Mouse (Mus musculus) heart, postnatal 0 days (tissue): ENCODE results near the gene Tmem252. TPM values are rescaled to one million over a fixed set of nuclear protein-coding genes. Genes with fewer than 3 reads are reported as not detected.
A peak's percentile ranks its signal among the peaks of the same experiment; 100 is the strongest.

Source experiments
- ATAC-seq: fragments of 200-750 bp; cut with Nextera tagmentation; 2 replicates; pipeline ENCODE4 v1.8.0; 2017; ENCODE audit warnings: low read depth, moderate number of reproducible peaks, moderate library complexity; ENCODE audit not compliant: insufficient read depth
- DNase-seq: peaks from one replicate; pipeline ENCODE4 v3.0.0-alpha.2; 2016; ENCODE audit warnings: low spot score
- H3K27ac ChIP-seq: fragments of 300-500 bp; sonication (generic); 2 replicates; pipeline ENCODE4 v1.5.1; 2014; ENCODE audit warnings: low read depth, mild to moderate bottlenecking
- H3K27me3 ChIP-seq: fragments of 300-500 bp; sonication (generic); 2 replicates; pipeline ENCODE4 v1.6.1; 2014; ENCODE audit warnings: low read length, mixed read lengths; ENCODE audit not compliant: control insufficient read depth, insufficient read depth
- H3K36me3 ChIP-seq: fragments of 300-500 bp; sonication (generic); replicated peaks from 2 replicates; pipeline ENCODE4 v1.6.1; 2014; ENCODE audit warnings: low read length, mixed read lengths; ENCODE audit not compliant: control insufficient read depth, insufficient read depth
- H3K4me1 ChIP-seq: fragments of 300-500 bp; sonication (generic); 2 replicates; pipeline ENCODE4 v1.6.1; 2014; ENCODE audit warnings: antibody characterized with exemption; ENCODE audit not compliant: control insufficient read depth, insufficient read depth
- H3K4me2 ChIP-seq: fragments of 300-500 bp; sonication (generic); 2 replicates; pipeline ENCODE4 v1.6.1; 2014; ENCODE audit warnings: low read depth, mild to moderate bottlenecking, low read length, moderate library complexity
- H3K4me3 ChIP-seq: fragments of 300-500 bp; sonication (generic); 2 replicates; pipeline ENCODE4 v1.5.1; 2014; ENCODE audit warnings: low read depth, low read length
- H3K9ac ChIP-seq: fragments of 300-500 bp; sonication (generic); replicated peaks from 2 replicates; pipeline ENCODE4 v1.6.1; 2014; ENCODE audit warnings: low read depth, low read length, mixed read lengths
- H3K9me3 ChIP-seq: fragments of 300-500 bp; sonication (generic); replicated peaks from 2 replicates; pipeline ENCODE4 v1.6.1; 2016; ENCODE audit warnings: low read length; ENCODE audit not compliant: control insufficient read depth
- CTCF ChIP-seq: IDR thresholded peaks from 2 replicates; pipeline ENCODE4 v1.5.1; 2016; ENCODE audit warnings: antibody characterized with exemption, control low read depth, low read depth
- EP300 ChIP-seq: IDR thresholded peaks from 2 replicates; pipeline ENCODE4 v1.6.1; 2016; ENCODE audit warnings: antibody characterized with exemption, low read depth
- WGBS: fragments of 180-500 bp; shearing (Covaris S2); extraction: QIAGEN DNeasy Blood & Tissue Kit; methylation state at CpG from one replicate; pipeline ENCODE4 v1.1.7; 2014; 5-methylcytosine and 5-hydroxymethylcytosine counted together
- polyA plus RNA-seq: library from polyadenylated mRNA; unstranded; fragments of >200 nt; fragmentation: Nextera tagmentation; extraction: Ambion mirVana; gene quantifications from 2 replicates; pipeline ENCODE4 v1.2.1, GENCODE M21; 2015
- total RNA-seq: library from RNA; depleted of rRNA; stranded (reverse); fragments of >200 nt; gene quantifications from 2 replicates; pipeline ENCODE4 v1.2.3, GENCODE M21; 2014; ENCODE audit warnings: low replicate concordance

Gene Tmem252
- total and polyA plus RNA-seq, 2 experiments from 2014 or later = 0.08 to 3.2 TPM

GRCm38 (mm10) chr19:24692691-24693090 is 18.9 kb downstream of the Tmem252 start:
- ATAC-seq (no peak), DNase-seq (no peak)
- TF ChIP-seq CTCF = no peak
- no peak for TF ChIP-seq EP300
- peaks cover 8% of the 10 kb centered on the region for H3K4me1 ChIP-seq
- WGBS = 55% methylated on average over 2 of the region's 2 CpGs
- no peak overlapping the region for H3K4me2 ChIP-seq
- H3K9ac ChIP-seq = no peak overlapping the region
- H3K27ac ChIP-seq = no peak overlapping the region
- no peaks in the 10 kb centered on the region for H3K36me3 ChIP-seq
- H3K27me3 ChIP-seq = no peaks in the 10 kb centered on the region
- H3K9me3 ChIP-seq = no peaks in the 10 kb centered on the region
- H3K4me3 ChIP-seq = no peak overlapping the region

- 43% methylated on average over 1 of the region's 1 CpGs for WGBS
- ATAC-seq = no peak
- no peaks in the 10 kb centered on the region for H3K27me3 ChIP-seq
- no peak overlapping the region for H3K27ac ChIP-seq
- no peak overlapping the region for H3K9ac ChIP-seq
- TF ChIP-seq EP300 = no peak
- no peak for TF ChIP-seq CTCF
- DNase-seq = no peak
- H3K36me3 ChIP-seq = no peaks in the 10 kb centered on the region; the same call in 1 of the 2 replicates
- no peak overlapping the region for H3K4me3 ChIP-seq
- no peak overlapping the region for H3K4me2 ChIP-seq
- no peaks in the 10 kb centered on the region for H3K4me1 ChIP-seq
- H3K9me3 ChIP-seq = no peaks in the 10 kb centered on the region
These were observed 24.1 kb downstream of the Tmem252 start for GRCm38 (mm10) chr19:24697946-24698345.

GRCm38 (mm10) chr19:24698651-24699050 is 24.8 kb downstream of the Tmem252 start:
- Histone ChIP-seq H3K27me3 (no peaks in the 10 kb centered on the region), H3K4me2 (no peak overlapping the region), H3K36me3 (no peaks in the 10 kb centered on the region; the same call in 1 of the 2 replicates), H3K27ac (no peak overlapping the region), H3K4me1 (no peaks in the 10 kb centered on the region), H3K9ac (no peak overlapping the region), H3K4me3 (no peak overlapping the region), H3K9me3 (no peaks in the 10 kb centered on the region)
- TF ChIP-seq CTCF (no peak), EP300 (no peak)
- ATAC-seq (no peak), DNase-seq (no peak)
- WGBS = 50% methylated on average over 5 of the region's 5 CpGs

- no peaks in the 10 kb centered on the region for H3K9me3 ChIP-seq
- H3K4me3 ChIP-seq = no peak overlapping the region
- no peaks in the 10 kb centered on the region for H3K27me3 ChIP-seq
- no peaks in the 10 kb centered on the region; the same call in 1 of the 2 replicates for H3K36me3 ChIP-seq
- H3K4me2 ChIP-seq = no peak overlapping the region
- no peak for DNase-seq
- no peaks in the 10 kb centered on the region for H3K4me1 ChIP-seq
- H3K9ac ChIP-seq = no peak overlapping the region
- TF ChIP-seq EP300 (no peak), CTCF (no peak)
- no peak for ATAC-seq
- H3K27ac ChIP-seq = no peak overlapping the region
- 79% methylated on average over 3 of the region's 3 CpGs for WGBS
These were observed 25.4 kb downstream of the Tmem252 start for GRCm38 (mm10) chr19:24699196-24699595.

GRCm38 (mm10) chr19:24699910-24700309 is 26.1 kb downstream of the Tmem252 start:
- Histone ChIP-seq H3K27me3 (no peaks in the 10 kb centered on the region), H3K4me2 (no peak overlapping the region), H3K4me1 (no peaks in the 10 kb centered on the region), H3K27ac (no peak overlapping the region), H3K9me3 (no peaks in the 10 kb centered on the region), H3K9ac (no peak overlapping the region), H3K4me3 (no peak overlapping the region), H3K36me3 (no peaks in the 10 kb centered on the region; the same call in 1 of the 2 replicates)
- no peak for ATAC-seq
- no peak for DNase-seq
- TF ChIP-seq CTCF (peak; percentile 32), EP300 (no peak)

GRCm38 (mm10) chr19:24700664-24701063 is 26.9 kb downstream of the Tmem252 start:
- Histone ChIP-seq H3K27me3 (no peaks in the 10 kb centered on the region), H3K4me3 (no peak overlapping the region), H3K4me1 (peaks cover under 1% of the 10 kb centered on the region; the same call in 1 of the 2 replicates), H3K9me3 (no peaks in the 10 kb centered on the region), H3K27ac (no peak overlapping the region), H3K9ac (no peak overlapping the region), H3K36me3 (no peaks in the 10 kb centered on the region; the same call in 1 of the 2 replicates), H3K4me2 (no peak overlapping the region)
- no peak for ATAC-seq
- DNase-seq = no peak
- WGBS = 67% methylated on average over 5 of the region's 5 CpGs
- no peak for TF ChIP-seq CTCF
- TF ChIP-seq EP300 = no peak
